Mouse (Mus musculus): Measurements from ENCODE around the gene Ndufa8. TPM values are rescaled to one million over a fixed set of nuclear protein-coding genes. Genes with fewer than 3 reads are reported as not detected.

The Ndufa8 gene
- polyA plus RNA-seq (2012; rRNA removed), result 36.5 and 40.2 TPM in 2 replicates

DNA sequence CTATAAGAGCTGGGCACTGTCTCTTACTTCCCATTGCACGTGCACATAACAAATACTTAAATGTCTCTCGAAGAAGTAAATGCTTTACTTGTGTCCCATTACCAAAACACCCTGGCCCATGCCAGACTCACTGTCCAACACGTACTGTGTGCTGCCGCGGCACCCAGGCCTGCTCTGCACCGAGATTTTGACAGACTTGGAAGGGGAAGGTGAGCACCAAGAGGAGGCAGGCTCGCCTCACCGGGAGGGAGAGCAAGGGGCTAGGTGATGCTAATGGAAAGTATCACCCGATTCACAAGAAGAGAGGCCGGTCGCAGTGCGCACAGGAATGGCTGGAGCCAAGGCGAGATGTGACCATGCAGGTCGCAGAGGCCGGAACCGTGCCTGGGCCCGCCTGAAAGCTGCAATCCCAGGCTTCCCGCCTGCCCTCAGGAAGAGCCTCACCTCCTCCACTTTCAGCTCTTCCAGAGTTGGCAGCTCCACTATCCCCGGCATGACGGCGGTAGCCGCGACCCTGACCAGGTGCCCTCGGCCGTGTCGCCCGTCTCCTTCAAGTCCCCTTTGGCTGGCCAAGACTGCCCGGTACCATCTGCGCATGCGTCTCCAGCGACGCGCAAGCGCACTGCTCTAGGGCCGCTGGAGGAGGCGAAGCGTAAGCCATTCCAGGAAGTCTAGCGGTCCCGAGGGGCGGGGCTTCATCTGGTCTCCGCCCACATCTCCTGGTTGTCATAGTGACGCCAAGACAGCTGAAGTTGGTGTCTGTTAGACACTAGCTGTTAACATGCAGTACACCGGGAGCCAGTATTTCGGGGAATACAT is at the start of gene Ndufa8, which contains the start of gene Morn5:
Gene Ndufa8 (minus strand): TSS at position 659 of the 819 bp plus-strand sequence.
Gene Morn5 (plus strand): TSS at position 711 of the 819 bp plus-strand sequence.

Other genes with a start within 250 kb of the Ndufa8 start
- 0.64 and 0.70 TPM in 2 replicates for gene Ttll11, start 69.5 kb downstream of the Ndufa8 start, polyA plus RNA-seq (2012; rRNA removed)
- gene Morn5, start 52 bp upstream of the Ndufa8 start, polyA plus RNA-seq (2012; rRNA removed), result 0.15 TPM in 1 of 2 replicates, not detected in the other
- gene Lhx6, start 56.0 kb upstream of the Ndufa8 start, polyA plus RNA-seq (2012; rRNA removed), result 1.4 and 1.6 TPM in 2 replicates
- 12.1 and 14.4 TPM in 2 replicates for gene Mrrf, start 87.0 kb upstream of the Ndufa8 start, polyA plus RNA-seq (2012; rRNA removed)
- gene Rbm18, start 87.4 kb upstream of the Ndufa8 start, polyA plus RNA-seq (2012; rRNA removed), result 1.4 and 1.7 TPM in 2 replicates
- 22.1 and 22.2 TPM in 2 replicates for gene Ptgs1, start 181.0 kb upstream of the Ndufa8 start, polyA plus RNA-seq (2012; rRNA removed)